Mouse (Mus musculus) urinary bladder, postnatal 25 days (tissue): Measurements from ENCODE around the gene Stx4a.
"Not testable (repeated sequence)": the region's sequence is repeated elsewhere in the genome, so short reads cannot be mapped to it uniquely, and the experiment has no call there.

Experiments used
- DNase-seq: peaks from one replicate; pipeline ENCODE4 v3.0.0; 2022; ENCODE audit warnings: low spot score

The Stx4a gene

GRCm38 (mm10) chr7:127814241-127814921 is 9.7 kb upstream of the Stx4a start:
- DNase-seq, result peak; percentile 35

- no peak for DNase-seq
Measured at GRCm38 (mm10) chr7:127815116-127815665, 8.9 kb upstream of the Stx4a start.

- DNase-seq, result peak; percentile 33
Measured at GRCm38 (mm10) chr7:127815954-127816821, 7.9 kb upstream of the Stx4a start.

- DNase-seq, result no peak
Measured at GRCm38 (mm10) chr7:127817053-127817452, 7.0 kb upstream of the Stx4a start.

- DNase-seq, result no peak
Measured at GRCm38 (mm10) chr7:127817776-127818175, 6.3 kb upstream of the Stx4a start.

GRCm38 (mm10) chr7:127820836-127821509 is 3.1 kb upstream of the Stx4a start:
- DNase-seq, result no peak

GRCm38 (mm10) chr7:127822494-127822893 is 1.6 kb upstream of the Stx4a start:
- no peak for DNase-seq

GRCm38 (mm10) chr7:127823236-127824171 is 590 bp upstream of the Stx4a start:
- DNase-seq, result no peak

GRCm38 (mm10) chr7:127835550-127835949 is 11.5 kb downstream of the Stx4a start:
- no peak for DNase-seq

GRCm38 (mm10) chr7:127837473-127837872 is 13.4 kb downstream of the Stx4a start:
- no peak for DNase-seq

GRCm38 (mm10) chr7:127837878-127838277 is 13.8 kb downstream of the Stx4a start:
- not testable (repeated sequence) for DNase-seq

- not testable (repeated sequence) for DNase-seq
Measured at GRCm38 (mm10) chr7:127840031-127840430, 15.9 kb downstream of the Stx4a start.

GRCm38 (mm10) chr7:127840886-127841285 is 16.8 kb downstream of the Stx4a start:
- peak; percentile 48 for DNase-seq

- DNase-seq, result peak; percentile 89
Measured at GRCm38 (mm10) chr7:127841340-127842000, 17.4 kb downstream of the Stx4a start.

- DNase-seq, result peak; percentile 68
Measured at GRCm38 (mm10) chr7:127842001-127842718, 18.1 kb downstream of the Stx4a start.

GRCm38 (mm10) chr7:127849973-127850875 is 26.1 kb downstream of the Stx4a start:
- no peak for DNase-seq

GRCm38 (mm10) chr7:127850906-127851305 is 26.8 kb downstream of the Stx4a start:
- DNase-seq, result no peak

GRCm38 (mm10) chr7:127858258-127858657 is 34.2 kb downstream of the Stx4a start:
- no peak for DNase-seq

GRCm38 (mm10) chr7:127866434-127866833 is 42.3 kb downstream of the Stx4a start:
- no peak for DNase-seq
